7 mouse cellular contexts compared by ENCODE assay signal in the genomic region with DNA sequence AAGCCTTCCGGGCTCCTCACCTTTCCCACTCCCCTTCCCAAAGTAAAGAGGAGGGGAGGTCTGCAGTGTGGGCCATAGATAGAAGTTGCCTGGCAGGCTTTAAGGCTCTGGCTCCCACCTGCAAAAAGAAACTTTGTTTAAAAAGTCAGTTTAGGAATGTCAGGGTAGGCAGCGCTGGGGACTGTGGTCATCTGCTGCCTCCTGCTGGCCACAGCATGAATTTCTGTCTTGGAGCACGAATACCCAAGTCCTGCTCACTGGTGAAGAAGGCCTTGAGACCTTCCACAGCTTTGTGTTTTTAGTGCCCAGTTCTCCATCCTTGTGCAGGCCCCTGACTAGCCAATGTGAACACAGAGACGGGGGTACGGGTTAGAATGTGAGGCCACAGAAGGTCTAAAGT.
DNase-seq lines count a peak whose midpoint lies in the region; ATAC-seq and TF ChIP-seq lines count a peak whose summit lies in the region.

No protein-coding gene starts in this region.

- no peak overlapping the region for H3K27ac ChIP-seq in spleen, adult 2 months (ENCODE audit: insufficient read depth, low read length)

- no peaks in the 10 kb centered on the region for H3K4me1 ChIP-seq in spleen, adult 2 months (ENCODE audit: control insufficient read depth, insufficient read depth, insufficient read length)

- DNase-seq in 416B (ENCODE audit: low read depth): peak; percentile 78
- peak; percentile 61 for DNase-seq in c-Kit-positive CD71-positive TER-119-positive erythroid progenitor cells, embryonic 14.5 days (ENCODE audit: low spot score)
- DNase-seq in gastrocnemius, adult 8-10 months (ENCODE audit: low spot score in 2 of 2): peak; percentile 35 to 49
- peak; percentile 38 to 75 for DNase-seq in layer of hippocampus, adult 8-10 months (ENCODE audit: low spot score in 2 of 2)
- peak; percentile 68 for DNase-seq in lung, postnatal 25 days (ENCODE audit: low spot score)
- peak; percentile 47 to 65 for DNase-seq in spleen, adult 2 months (ENCODE audit: low read depth in 1 of 2, low spot score in 2 of 2)

- peak; percentile 95; the same call in 1 of the 2 replicates for TF ChIP-seq CTCF in spleen, adult 2 months (IDR thresholded peaks at IDR 0.05; ENCODE audit: extremely low read depth, insufficient read depth, insufficient read length, insufficient replicate concordance)

- ATAC-seq in CD4-positive, CD25-positive, alpha-beta regulatory T cell, adult 4 months: peak; percentile 38

- 69% methylated on average over 5 of the region's 5 CpGs for WGBS in spleen, adult 2 months

- TF ChIP-seq POLR2A in spleen, adult 2 months (IDR thresholded peaks at IDR 0.05; ENCODE audit: low read depth, low read length): no peak

- H3K4me3 ChIP-seq in spleen, adult 2 months (ENCODE audit: extremely low read depth, insufficient read depth, insufficient read length): no peak overlapping the region

- peaks cover 39% of the 10 kb centered on the region for H3K36me3 ChIP-seq in spleen, adult 2 months (ENCODE audit: control insufficient read depth, insufficient read depth, low read length)

- H3K27me3 ChIP-seq in spleen, adult 2 months (ENCODE audit: control insufficient read depth, insufficient read depth, low read length): no peaks in the 10 kb centered on the region
